Mouse (Mus musculus): ENCODE measurements around the gene Ptpdc1. TPM values are rescaled to one million over a fixed set of nuclear protein-coding genes. Genes with fewer than 3 reads are reported as not detected.

The Ptpdc1 gene
- total and polyA plus RNA-seq, 3 experiments, result not detected

GRCm38 (mm10) chr13:48660221-48660734 lies 34.8 kb upstream of the Ptpdc1 start:
- no peak for TF ChIP-seq MEF2A (IDR thresholded peaks at IDR 0.05; ENCODE audit: borderline replicate concordance, low read depth, low read length)
- no peak for TF ChIP-seq ETS1 (conservative IDR thresholded peaks at IDR 0.05; ENCODE audit: low read depth, low read length)
- no peak for TF ChIP-seq ZC3H11A (IDR thresholded peaks at IDR 0.05; ENCODE audit: low read depth, low read length)
- TF ChIP-seq RAD21 (IDR thresholded peaks at IDR 0.05; ENCODE audit: low read depth, low read length), result no peak
- TF ChIP-seq EP300 (IDR thresholded peaks at IDR 0.05; ENCODE audit: low read length), result no peak
- TF ChIP-seq MXI1 (IDR thresholded peaks at IDR 0.05; ENCODE audit: low read depth, low read length), result no peak
- TF ChIP-seq IRF4 (IDR thresholded peaks at IDR 0.05; ENCODE audit: low read depth, low read length), result no peak
- no peak for TF ChIP-seq KAT2A (IDR thresholded peaks at IDR 0.05; ENCODE audit: insufficient replicate concordance, low read length)
- no peak for TF ChIP-seq SMC3 (IDR thresholded peaks at IDR 0.05; ENCODE audit: low read depth, low read length)
- no peak for TF ChIP-seq ZMIZ1 (IDR thresholded peaks at IDR 0.05; ENCODE audit: low read depth, low read length)
- no peak for TF ChIP-seq E2F4 (IDR thresholded peaks at IDR 0.05; ENCODE audit: insufficient replicate concordance, low read depth, low read length)
- TF ChIP-seq ZNF384 (IDR thresholded peaks at IDR 0.05; ENCODE audit: low read depth, low read length), result no peak
- TF ChIP-seq CHD2 (IDR thresholded peaks at IDR 0.05; ENCODE audit: low read length), result no peak
- TF ChIP-seq MAZ (IDR thresholded peaks at IDR 0.05; ENCODE audit: low read depth, low read length), result no peak
- no peak for TF ChIP-seq MYC (IDR thresholded peaks at IDR 0.05; ENCODE audit: low read depth, low read length)
- Histone ChIP-seq H3K79me2 (replicated peaks; ENCODE audit: control insufficient read depth, extremely low read depth, insufficient read depth, poor library complexity, severe bottlenecking) (no peaks in the 10 kb centered on the region), H3K4me3 (replicated peaks in 1 of 3; ENCODE audit: low read depth in 2 of 3, low read length in 2 of 3, poor library complexity in 1 of 3) (no peak overlapping the region), H3K27me3 (replicated peaks) (peaks cover 50% of the 10 kb centered on the region), H3K36me3 (replicated peaks in 1 of 2; ENCODE audit: control insufficient read depth in 1 of 2, insufficient read depth in 1 of 2, low read length in 1 of 2) (no peaks in the 10 kb centered on the region), H3K9me3 (replicated peaks; ENCODE audit: low read length) (peaks cover 24% of the 10 kb centered on the region), H3K4me2 (ENCODE audit: insufficient read depth, low read depth, poor library complexity, severe bottlenecking) (no peak overlapping the region), H3K27ac (ENCODE audit: insufficient read depth, low read depth) (no peak overlapping the region), H3K4me1 (ENCODE audit: control insufficient read depth in 1 of 2, insufficient read depth in 2 of 2) (peaks cover 0 to 4% of the 10 kb centered on the region in 2 experiments; a peak in 2 of 4 replicates), H3K9ac (ENCODE audit: insufficient read depth, low read depth) (no peak overlapping the region)
- DNase-seq (ENCODE audit: extremely low read depth), result no peak
- dilution Hi-C loops (cut with MboI; ENCODE audit: extremely low pct_ligation_motif_present, extremely low pct_unique_long_range_greater_than_20kb, low sequenced_read_pairs) (no loop called here), in situ Hi-C loops (cut with MboI; ENCODE audit: low pct_ligation_motif_present, low pct_unique_long_range_greater_than_20kb, low sequenced_read_pairs) (loop anchor here (25.0 kb wide), 1 partner anchor 527 kb away; the partner anchor contains the start of gene Ninj1)

GRCm38 (mm10) chr13:48659254-48660220 lies 34.1 kb upstream of the Ptpdc1 start:
- Histone ChIP-seq H3K36me3 (replicated peaks in 1 of 2; ENCODE audit: control insufficient read depth in 1 of 2, insufficient read depth in 1 of 2, low read length in 1 of 2) (no peaks in the 10 kb centered on the region), H3K27me3 (replicated peaks) (peaks cover 52% of the 10 kb centered on the region), H3K27ac (ENCODE audit: insufficient read depth, low read depth) (no peak overlapping the region), H3K79me2 (replicated peaks; ENCODE audit: control insufficient read depth, extremely low read depth, insufficient read depth, poor library complexity, severe bottlenecking) (no peaks in the 10 kb centered on the region), H3K4me2 (ENCODE audit: insufficient read depth, low read depth, poor library complexity, severe bottlenecking) (no peak overlapping the region), H3K4me1 (ENCODE audit: control insufficient read depth in 1 of 2, insufficient read depth in 2 of 2) (peaks cover 0 to 4% of the 10 kb centered on the region in 2 experiments; a peak in 2 of 4 replicates), H3K9me3 (replicated peaks; ENCODE audit: low read length) (peaks cover 17% of the 10 kb centered on the region), H3K9ac (ENCODE audit: insufficient read depth, low read depth) (no peak overlapping the region), H3K4me3 (replicated peaks in 1 of 3; ENCODE audit: low read depth in 2 of 3, low read length in 2 of 3, poor library complexity in 1 of 3) (no peak overlapping the region)
- in situ Hi-C loops (cut with MboI; ENCODE audit: low pct_ligation_motif_present, low pct_unique_long_range_greater_than_20kb, low sequenced_read_pairs), result loop anchor here (10.0 to 25.0 kb wide), 3 partner anchors 335 to 528 kb away; partner anchors contain the start of gene Ninj1
- TF ChIP-seq ZMIZ1 (IDR thresholded peaks at IDR 0.05; ENCODE audit: low read depth, low read length) (no peak), MAFK (IDR thresholded peaks at IDR 0.05; ENCODE audit: insufficient replicate concordance, low read length) (no peak), USF2 (conservative IDR thresholded peaks at IDR 0.05; ENCODE audit: low read depth, low read length) (no peak), EP300 (IDR thresholded peaks at IDR 0.05; ENCODE audit: low read length) (no peak), CTCF (conservative IDR thresholded peaks at IDR 0.05 in 1 of 2, IDR thresholded peaks at IDR 0.05 in 1 of 2; ENCODE audit: low read depth in 2 of 2, low read length in 2 of 2) (no peak), USF1 (IDR thresholded peaks at IDR 0.05; ENCODE audit: low read depth, low read length) (no peak), MAX (IDR thresholded peaks at IDR 0.05; ENCODE audit: low read length) (no peak), MYC (IDR thresholded peaks at IDR 0.05; ENCODE audit: low read depth, low read length) (no peak), ZC3H11A (IDR thresholded peaks at IDR 0.05; ENCODE audit: low read depth, low read length) (no peak)
- dilution Hi-C loops (cut with MboI; ENCODE audit: extremely low pct_ligation_motif_present, extremely low pct_unique_long_range_greater_than_20kb, low sequenced_read_pairs), result no loop called here
- DNase-seq (ENCODE audit: extremely low read depth), result no peak
